Mouse (Mus musculus) frontal cortex, postnatal 14 days (tissue): ENCODE data around the gene Rpl19.

Experiments used
- DNase-seq, 2 experiments: peaks; one replicate each; pipeline ENCODE4 v3.0.0; 2022; ENCODE audit warnings: low spot score in 2 of 2

Gene Rpl19

DNA sequence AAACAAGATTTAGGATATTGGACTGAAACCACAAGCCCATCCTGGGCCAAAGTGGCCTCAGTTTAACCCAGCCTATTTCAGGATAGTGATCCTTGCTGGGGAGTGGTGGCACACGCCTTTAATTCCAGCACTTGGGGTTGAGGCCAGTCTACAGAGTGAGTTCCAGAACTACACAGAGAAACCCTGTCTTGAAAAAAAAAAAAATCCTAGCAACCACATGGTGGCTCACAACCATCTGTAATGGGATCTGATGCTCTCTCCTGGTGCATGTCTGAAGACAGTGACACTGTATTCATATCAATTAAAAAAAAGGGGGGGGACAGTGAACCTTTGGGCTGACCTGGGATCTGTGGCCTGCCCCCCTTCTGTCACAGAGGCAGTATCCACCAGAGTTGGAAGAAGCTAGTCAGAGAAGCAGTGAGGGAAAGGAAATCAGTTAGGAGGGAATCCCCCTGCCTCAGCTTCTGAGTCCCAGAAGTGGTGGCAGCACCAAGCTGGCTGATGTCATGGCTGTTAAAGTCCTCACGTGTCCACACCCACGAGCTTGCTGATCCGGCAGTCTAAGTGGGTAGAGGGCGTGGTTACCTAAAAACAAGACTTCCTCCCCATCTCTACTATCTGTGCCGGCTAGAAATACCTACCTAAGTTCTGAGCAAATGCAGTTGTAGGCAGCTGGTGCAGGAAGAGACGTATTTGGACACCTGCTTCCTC lies 27.5 kb upstream of the Rpl19 start:
- DNase-seq: no peak

DNA sequence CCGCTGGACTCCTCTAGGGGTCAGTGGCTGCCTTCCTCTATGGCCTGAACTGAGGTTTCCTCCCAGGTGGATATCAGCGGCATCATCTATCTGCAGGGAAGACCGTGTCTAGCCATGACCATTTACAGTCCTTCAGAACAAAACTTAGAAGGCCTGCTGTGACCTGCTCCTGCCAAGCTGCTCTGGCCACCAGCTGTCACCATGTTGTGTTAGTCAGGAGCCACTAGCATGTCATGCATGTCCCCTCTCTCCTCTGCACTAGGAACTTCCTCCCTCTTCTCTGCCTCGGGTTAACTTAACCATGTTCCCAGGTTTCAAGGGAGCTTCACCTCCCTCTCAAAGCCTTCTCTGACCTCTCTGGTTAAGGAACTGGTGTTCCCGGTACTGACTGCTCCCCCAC lies 26.8 kb upstream of the Rpl19 start:
- DNase-seq: no peak

DNA sequence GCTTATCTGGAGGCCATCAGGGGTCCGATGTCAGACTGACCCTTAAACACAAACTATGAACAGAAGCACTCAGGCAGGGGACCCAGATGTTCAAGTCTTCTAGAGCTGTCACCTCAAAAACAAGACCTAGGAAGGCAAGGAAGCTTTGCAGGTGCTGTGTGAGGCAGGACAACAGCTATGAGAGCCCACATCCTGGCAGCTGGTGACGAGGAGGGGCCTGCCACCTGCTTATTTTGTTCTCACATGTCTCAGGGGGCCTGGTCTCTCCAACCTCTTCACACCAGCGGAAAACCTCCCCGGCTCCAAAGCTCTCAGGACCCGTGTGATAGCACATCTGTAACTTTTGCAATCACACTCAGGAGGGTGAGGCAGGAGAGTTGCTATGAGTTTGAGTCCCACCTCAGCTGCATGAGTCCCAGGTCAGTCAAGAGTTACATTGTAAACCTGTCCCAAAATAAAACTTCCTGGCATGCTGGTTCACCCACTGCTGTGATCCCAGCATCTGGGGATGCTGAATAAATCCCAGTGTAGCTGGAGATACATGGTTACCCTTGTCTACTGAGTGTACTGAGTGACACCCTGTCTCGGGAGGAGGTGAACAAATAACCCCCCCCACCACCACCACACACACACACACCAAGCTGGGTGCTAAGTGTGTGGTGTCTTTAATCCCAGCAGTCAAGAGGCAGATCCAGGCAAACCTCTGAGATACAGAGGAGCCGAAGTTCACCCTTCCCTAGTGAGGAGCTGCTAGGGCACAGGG lies 26.0 kb upstream of the Rpl19 start:
- DNase-seq: no peak

DNA sequence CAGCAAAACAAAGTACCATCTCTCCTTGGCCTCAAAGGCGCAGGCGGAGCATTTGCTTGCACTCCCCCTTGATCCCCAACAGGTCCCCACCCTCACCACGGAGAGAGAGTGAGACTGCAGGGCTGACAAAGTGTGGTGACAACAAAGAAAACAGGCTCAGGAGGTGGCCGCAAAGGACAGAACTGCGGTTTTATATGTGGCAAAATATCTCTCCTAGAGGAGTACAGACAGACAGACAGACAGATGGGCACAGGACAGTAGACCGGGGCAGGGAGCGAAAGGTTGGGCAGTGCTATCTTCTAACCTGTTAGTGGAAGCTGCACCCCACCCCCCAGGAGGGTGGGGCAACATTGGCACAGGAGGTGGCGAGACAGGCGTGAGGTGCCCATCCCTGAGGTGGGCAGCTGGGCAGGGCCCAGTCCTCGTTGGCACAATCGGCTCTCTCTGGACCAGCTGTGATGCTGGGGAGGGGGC lies 25.1 kb upstream of the Rpl19 start:
- DNase-seq: no peak

DNA sequence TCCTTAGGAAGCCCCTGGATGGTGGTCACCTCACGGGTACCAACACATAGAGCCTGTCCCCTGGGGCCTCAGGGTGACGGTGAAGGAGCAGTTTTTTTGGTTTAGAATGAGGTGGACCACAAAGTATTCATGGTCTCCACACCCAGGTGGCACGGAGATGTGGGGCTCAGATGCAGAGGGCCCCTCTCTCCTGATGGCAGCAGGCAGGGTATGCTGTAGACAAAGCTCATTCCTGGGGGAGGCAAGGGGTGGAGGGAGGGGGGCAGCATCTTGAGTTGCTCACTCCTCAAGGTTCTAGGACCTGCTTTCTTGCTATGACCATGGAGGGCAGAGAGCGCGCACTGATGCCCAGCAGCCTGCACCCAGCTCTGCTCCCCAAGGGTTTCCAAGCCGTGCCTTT lies 24.5 kb upstream of the Rpl19 start:
- no peak for DNase-seq

DNA sequence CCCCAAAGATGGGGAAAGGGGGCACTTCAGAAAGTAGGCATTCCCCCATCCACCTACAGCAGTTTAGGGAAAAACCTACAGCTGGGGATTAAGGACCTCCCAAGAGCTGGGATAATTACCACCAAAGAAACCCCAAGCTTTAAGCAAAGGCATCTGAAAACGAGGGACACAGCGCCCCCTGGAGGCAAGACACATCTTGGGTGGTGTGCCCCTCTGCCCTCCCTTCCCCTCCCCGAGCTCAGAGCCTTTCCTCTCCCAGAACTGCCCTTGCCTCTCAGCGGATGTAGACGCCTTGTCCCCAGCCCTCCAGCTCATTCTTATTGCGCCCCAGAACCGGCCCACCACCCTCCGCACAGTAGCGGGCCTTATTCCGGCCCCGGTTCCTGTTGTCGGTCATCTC lies 23.9 kb upstream of the Rpl19 start:
- no peak for DNase-seq

DNA sequence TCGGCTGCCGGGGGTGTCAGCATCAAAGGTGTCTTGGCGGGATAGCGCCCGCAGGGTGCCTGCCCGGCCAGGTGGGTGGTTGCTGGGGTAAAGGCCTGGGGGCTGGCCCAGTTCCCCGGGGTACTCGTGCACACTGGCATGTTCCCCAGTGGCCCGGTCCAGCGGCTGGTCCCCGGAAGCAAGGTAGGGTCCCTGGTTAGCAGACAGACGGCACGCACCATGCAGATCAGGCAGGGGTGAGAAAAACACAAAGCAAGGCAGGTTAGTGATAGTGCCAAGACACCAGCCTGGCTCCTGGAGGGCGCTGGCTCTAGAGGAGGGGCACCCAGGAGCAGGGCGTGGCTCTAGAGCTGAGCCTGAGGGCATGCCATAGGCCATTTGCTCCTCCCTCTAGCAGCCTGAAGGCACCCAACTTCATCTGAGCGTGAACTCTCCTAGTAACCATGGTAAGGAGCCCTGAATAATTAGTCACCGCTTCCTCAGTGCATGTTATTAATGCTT lies 23.3 kb upstream of the Rpl19 start:
- no peak for DNase-seq

DNA sequence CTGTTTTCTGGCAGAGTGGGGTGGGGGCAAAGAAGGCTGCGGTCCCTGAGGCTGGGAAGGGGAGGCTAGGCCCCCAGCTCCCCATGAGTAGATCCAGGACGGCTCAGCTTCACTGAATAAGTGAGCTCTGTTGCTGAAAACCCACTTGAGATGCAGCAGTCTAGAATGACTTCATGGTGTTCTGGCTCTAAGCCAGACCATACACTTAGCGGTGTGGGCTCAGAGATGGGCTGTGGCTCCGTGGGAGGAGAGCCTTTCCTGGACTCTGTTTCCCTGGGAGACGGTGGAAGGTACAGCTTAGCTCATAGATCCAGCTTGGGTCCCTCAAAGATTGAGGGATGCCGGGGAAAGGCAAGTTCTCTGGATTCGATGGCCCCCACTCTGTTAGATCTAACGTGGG lies 22.3 kb upstream of the Rpl19 start:
- peak in 1 of 2 experiments; percentile 58 for DNase-seq

DNA sequence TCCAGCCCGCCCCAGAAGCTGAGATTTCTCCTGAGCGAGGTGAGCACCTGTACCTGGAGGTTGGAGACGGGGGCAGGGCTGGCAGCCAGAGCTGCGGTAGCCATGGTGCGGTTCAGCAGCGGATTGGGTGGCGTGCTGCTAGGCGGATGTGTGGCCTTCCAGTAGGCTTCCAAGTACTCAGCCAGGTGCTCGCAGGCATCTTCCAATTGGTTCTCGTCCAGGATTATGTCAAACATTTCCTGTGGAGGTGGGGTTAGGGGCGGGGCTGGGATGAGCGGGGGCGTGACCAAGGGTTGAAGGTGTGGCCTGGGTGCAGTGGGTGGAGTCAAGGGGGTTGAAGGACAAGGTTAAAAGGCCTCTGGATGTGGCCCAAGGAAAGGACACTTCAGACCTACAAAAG lies 21.4 kb upstream of the Rpl19 start:
- no peak for DNase-seq

DNA sequence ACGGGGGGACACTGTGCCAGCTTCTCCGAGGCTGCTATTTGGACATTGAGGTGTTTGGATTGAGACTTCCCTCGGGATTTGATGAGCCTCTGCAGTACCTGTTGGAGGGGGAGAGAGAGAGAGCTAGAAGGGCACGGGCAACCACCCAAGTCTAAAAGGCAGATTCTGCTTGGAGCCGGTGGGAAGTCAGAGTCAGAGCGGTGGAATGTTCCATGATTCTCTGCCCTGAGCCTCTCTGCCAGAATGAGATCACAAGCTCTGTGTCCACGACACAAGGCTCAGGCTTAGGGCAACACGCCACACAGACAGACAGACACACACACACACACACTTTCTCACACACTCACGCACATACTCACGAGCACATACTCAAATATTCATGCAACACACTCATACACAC lies 20.8 kb upstream of the Rpl19 start:
- no peak for DNase-seq

DNA sequence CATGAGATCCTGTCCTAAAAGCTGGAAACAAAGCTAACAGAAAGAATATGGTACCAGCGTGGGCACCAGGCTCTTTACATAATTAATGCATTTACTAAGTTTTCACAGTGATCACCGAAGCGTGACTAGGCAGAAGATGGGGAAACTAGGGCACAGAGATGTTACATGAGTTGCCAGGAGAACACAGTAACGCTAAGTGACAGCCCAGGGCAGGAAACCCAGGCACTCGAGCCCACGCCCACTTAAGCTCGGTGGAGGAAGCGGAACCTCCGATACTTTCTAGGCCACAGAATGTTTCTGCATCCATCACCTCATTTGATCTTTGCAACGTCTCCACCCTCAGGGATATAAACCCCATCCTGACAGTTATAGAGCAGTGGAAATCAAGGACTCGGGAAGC lies 18.4 kb upstream of the Rpl19 start:
- DNase-seq: no peak

DNA sequence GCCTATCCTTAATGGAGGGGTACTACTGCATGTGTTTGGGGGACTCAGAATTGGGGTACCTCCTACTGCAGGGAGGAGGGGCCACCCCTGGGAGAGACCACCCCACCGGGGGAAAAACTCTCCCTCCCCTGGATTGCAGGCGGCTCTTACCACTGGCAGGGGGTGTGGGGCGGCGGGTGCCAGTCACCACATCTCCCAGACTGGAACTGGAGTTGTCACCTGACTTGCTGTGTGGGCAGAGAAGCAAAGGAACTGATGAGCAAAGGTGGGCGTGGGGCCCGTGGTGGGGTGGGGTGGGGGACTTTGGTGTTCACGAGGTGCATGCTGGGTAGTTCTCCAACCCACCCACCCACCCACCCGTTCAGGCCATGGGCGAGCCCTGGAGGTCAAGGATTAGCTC lies 14.8 kb upstream of the Rpl19 start:
- DNase-seq: no peak

DNA sequence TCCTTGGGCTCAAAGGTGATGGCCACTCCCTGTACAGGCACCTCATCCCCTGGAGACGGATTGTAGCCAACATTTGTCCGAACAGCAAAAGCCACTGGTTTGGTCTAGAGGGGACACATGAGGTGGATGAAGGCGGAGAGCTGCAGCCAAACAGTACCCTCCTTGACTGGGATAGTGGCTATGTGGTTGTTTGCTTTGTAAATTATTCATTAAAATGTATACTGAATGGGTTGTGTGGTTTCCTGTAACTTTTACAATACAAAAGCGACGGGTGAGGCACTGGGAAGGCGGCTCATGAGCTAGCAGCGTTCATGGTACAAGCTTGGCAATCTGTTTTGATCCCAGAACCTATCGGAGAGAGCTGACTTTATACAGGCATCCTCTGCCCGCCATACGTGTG lies 13.7 kb upstream of the Rpl19 start:
- no peak for DNase-seq

DNA sequence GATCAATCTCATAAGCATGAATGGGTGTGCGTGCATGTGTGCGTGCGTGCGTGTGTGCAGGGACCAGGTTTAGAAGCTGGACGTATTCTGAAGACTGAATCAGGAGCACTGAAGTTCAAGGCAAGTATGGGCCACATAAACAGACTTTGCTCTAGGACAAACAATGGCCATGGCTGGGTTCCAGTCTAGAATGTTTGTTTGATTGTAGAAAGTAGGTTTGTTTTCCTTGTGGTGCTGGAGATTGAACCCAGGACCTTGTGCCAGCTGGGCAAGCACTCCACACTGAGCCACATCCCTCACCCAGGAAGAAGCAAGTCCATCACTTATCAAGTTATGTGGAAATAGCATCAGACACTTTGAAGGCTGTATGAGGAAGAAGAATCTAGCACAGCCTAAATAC lies 10.3 kb upstream of the Rpl19 start:
- DNase-seq: no peak

DNA sequence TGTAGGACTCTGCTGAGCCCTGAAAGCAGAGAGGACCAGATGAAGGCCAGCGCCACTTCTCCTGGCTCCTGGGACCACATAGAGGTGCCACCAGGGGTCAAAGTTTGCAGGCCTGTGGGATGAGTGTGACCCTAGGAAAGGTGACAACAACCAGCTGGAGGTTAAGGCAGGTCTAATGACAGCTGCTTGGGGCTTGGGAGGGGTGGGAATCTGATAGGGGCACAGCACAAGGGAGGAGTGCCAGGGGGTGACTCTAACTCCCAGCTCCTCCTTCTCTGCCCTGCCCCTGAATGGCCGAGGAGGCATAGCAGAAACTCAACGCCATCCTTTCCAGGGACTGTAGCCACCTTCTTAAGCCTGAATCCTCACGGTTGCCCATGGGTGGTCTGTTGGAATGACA lies 9.7 kb upstream of the Rpl19 start:
- DNase-seq: no peak

DNA sequence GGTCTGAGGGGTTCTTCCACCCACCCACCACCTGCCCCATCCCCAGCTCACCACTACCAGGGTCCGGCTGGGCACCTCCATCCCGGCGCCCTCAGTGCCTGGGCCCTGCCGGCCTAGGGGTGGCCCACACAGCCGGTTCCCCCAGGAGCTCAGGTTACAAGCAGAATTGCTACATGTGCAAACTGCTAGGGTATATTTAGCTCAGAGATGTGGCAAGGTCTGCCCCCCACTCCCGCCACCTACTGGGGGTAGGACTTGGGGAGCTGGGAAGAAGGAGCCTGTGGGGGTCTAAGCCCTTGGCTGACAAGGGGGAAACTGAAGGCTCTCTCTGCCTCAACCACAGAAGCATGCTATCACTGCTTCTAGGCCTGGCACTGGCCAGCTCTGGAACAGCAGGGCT lies 8.3 kb upstream of the Rpl19 start:
- no peak for DNase-seq

DNA sequence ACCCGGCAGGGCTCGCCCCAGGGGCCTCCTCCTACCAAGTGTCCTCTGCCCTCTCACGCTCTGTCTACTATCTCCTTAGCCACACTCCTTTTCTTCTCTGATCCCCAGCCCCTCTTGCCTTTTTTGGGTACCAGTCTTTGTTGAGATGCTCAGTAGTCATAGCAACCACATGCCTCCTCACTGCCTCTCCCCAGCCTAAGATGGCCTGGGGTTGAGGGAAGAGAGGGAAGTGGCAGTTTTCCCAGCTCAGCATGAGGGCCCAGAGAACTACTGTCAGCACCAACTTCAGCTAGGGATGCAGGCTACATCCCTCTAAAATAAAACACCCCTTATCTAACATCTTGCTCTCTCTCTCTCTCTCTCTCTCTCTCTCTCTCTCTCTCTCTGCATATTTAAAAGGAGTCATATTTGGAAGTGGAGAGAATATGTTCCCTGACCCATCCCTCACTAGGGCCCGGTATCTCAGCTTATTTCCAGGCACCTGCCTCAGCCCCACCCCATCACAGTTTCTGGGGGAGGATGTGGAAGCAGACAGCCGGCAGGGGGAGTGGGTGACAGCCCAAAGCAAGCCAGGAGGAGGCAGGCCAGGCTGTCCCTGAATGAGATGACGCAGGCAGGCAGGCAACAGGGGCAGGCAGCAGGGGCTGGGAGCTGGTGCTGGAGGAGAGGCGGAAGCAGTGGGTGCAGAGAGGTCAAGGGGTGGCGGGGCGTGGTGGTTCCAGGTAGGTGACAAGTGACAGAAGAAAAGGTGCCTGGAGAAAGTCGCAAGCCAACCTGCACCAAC lies 7.5 kb upstream of the Rpl19 start:
- DNase-seq: peak; percentile 67 to 75

DNA sequence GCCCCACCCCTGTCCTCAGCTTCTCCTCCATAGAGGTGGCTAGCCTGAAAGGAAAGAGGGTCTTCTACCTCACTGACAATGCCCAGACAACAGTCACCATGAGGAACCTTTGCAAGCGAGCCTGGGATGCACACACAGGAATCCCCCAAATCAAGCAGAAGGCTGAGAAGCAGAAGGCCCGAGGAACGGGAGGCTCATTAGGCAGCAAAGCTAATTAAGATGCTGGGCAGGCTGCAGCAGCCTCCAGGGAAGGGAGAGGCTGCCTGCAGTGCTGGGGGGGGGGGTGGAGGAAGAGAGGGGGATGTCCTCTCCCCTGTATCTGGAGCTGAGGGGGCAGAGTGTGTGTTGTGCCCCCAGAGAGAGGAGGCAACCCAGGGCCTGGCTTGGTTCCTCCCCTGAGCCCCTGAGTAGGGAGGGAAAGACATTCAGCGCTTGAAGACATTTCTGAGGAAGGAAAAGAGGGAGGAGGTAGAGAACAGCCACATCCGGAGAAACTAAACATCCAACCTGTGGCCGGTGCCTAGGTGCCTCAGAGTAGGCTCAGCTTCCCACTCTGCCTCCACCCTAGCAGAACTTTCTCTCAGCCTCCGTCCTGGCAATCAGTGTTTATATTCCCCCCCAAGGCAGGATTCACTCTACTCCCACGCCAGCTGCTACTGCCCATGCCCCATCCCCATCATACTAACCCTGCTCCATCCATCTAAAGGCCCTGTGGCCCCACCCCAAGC lies 6.5 kb upstream of the Rpl19 start:
- no peak for DNase-seq

DNA sequence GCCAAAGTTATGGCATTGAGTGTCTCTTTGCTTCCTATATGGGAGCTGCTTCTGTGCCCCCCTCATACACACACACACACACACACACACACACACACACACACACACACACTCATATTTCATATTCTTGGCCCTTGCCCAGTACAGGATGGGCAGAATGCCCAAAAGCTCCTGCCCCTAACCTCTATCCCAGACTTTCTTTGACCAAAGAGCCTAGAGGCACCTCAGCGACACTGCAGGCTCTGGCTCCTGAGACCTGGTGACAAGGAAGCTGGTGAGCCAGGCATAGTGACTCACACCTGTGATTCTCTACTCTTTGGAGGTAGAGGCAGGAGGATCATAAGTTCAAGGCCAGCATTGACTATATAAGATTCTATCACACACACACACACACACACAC lies 5.8 kb upstream of the Rpl19 start:
- no peak for DNase-seq

DNA sequence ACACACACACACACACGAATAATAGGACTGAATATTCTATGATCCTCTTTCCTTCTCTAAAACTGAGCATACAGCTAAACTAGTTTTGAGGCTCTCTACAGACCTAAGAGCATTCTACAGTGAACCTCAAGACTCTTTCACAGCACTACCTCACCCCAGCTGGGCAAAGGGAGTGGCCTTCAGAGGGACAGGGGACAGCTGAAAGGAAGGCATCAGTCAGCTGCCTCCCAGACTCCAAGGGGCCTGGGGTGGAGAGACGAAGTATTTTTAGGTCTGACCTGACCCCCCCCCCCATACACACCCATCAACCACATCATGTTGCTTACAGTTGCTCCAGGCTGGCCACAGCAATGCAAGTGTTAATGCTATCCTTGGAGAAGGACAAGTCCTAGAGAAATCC lies 5.4 kb upstream of the Rpl19 start:
- no peak for DNase-seq

DNA sequence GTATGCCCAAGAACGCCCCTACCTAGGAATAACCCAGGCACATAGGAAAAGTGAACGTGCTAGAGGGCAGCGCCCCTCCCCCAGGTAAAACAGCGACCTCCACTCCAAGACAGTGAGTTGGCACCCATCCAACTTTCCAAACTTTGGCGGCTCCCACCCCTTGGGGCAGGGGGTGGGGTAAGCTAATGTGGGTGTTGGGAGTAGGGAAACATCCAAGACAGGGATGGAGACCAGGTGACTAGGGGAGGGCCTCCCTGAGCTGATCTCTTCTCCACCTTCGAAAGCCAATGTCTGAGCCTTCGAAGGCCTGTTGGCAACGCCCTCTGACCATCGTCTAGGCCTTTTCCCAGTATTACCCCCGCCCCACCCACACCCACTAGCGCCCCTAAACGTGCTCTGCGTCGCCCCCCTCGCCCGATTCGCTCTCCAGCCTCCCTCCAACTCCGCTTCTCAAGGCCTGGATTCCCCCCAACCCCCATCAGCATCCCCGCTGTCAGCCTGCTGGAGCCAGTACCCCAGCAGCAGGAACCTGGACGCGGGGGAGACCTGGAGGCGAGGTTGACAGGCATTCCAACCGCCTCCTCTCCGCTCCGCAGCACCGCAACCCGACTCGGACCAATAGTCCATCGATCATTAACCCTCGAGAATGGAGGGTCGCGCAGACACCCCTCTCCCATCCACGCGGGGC lies 4.8 kb upstream of the Rpl19 start:
- DNase-seq: no peak

DNA sequence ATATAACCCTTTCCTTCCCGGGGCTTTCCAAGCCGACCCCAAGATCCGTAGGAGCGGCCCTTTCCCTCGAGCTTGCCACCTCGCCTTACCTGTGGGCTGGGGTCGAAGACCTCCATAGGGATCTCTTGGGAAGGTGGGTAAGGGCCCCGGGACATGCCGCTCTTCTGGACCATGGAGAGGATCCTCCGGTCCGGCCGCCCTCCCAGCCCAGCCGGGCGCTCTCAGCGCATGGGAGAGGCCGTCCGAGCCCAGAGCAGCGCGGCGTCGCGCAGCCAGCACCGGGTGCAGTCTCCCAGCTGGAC lies 4.3 kb upstream of the Rpl19 start:
- no peak for DNase-seq
